Mouse (Mus musculus): ENCODE results near the gene Srgap3.

The Srgap3 gene

GRCm38 (mm10) chr6:112912552-112912951 lies 34.5 kb downstream of the Srgap3 start:
- DNase-seq (ENCODE audit: low spot score in 2 of 2), result no peak

- no peak for DNase-seq (ENCODE audit: low spot score in 2 of 2)
Measured at GRCm38 (mm10) chr6:112909711-112910110, 37.4 kb downstream of the Srgap3 start.

DNA sequence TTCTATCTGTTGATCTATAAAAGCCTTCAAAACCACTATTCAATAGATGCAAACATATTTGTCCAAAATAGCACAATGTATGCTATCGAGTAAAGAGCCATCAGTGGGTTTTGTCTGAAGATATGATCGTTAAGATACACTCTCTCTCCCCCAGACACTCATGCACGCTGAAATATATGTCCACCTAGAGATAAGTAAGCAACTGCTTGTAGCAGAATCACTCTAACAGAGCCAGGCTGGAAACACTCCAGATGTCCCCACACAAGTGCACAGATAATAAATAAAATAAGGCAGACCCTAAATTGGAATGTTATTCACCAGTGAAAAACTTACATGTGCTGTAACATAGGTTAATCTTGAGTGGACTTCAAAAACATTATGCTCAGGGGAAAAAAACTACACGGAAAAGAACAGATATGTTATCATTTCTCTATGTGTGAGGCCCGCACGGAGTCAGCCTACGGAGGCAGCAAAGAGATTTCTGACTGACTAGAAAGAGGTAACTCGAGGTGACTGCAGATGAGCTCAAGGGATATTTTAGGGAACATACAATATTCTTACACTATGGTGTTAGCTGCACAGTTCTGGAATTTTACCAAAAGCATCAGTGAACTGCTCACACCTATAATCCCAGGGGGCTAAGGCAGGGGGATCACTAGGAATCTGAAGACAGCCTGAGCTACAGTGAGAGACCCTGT lies 39.0 kb downstream of the Srgap3 start:
- DNase-seq (ENCODE audit: low spot score in 2 of 2), result no peak

DNA sequence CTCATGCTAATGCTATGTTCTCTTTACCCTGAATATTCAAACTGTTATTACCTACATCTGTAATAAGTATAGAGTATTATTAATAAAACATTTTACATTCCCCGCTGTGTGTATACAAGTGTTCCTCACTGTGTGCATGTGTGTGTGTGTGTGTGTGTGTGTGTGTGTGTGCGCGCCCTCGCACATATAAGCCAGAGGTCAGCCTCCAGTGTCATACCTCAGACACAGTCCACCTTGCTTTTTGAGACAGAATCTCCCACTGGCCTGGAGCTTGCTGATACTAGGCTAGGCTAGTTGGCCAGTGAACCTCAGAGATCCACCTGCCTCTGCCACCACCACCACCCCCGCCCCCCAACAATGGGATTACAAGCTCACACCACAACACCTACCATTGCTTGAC lies 43.3 kb downstream of the Srgap3 start:
- no peak for DNase-seq (ENCODE audit: low spot score in 2 of 2)

DNA sequence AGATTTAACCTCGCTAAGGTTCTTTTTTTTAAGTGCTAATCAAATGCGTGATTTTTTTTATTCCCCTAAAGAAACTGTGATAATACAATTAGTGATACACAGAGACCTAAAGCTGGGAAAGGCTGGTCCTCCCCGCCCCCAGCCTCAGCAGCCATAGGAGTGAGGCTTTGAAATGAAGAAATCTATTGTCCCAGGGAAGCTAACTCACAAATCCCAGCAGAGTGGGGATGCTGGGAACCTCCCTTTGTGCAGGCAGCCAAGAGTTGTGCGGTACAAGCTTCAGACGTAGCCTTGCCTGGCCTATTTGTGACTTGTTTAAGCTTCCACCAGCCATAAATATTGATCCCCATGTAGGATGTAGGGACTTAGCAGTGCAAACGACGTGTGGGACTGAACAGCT lies 43.8 kb downstream of the Srgap3 start:
- DNase-seq (ENCODE audit: low spot score in 2 of 2), result no peak

DNA sequence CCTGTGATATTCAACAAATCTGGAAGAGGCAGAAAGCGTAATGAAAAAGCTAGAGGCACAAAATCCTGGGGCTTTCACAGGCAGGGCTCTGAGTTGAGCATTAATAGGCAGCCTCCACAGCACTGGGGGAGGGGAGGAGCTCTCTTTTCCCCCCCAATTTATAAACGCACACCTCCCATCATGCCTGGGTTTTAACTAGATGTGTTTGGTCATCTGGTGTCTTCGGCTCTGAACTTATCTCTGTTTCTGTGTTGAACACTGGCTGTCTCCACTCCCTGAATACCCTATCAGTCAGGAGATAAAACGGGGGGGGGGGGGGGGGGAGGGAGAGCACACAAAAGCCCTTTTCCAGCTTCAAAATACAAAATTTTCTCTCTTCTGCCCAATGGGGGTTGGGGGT lies 44.3 kb downstream of the Srgap3 start:
- DNase-seq (ENCODE audit: low spot score in 2 of 2), result no peak

DNA sequence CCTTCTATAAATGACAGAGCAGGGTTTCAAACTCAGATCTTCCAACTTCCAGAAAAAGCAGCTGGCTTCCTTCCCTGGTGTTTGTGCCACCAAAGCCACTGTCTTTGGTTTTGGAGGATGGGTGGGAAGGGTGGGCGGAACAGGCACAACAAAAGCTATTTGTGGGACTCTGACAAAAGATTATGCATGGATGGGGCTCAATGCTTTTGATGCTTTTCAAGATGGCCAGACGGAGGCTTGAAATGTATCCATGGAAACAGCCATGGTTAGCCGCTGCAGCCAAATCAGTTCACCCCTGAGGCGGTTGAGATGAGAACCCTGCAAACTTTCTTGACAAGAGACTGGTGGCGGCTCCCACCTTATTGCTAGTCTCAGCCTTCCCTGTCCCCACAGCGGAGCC lies 46.8 kb downstream of the Srgap3 start:
- DNase-seq (ENCODE audit: low spot score in 2 of 2), result no peak

- DNase-seq (ENCODE audit: low spot score in 2 of 2), result no peak
Measured at GRCm38 (mm10) chr6:112899711-112900110, 47.4 kb downstream of the Srgap3 start.

- DNase-seq (ENCODE audit: low spot score in 2 of 2), result no peak
Measured at GRCm38 (mm10) chr6:112899276-112899675, 47.8 kb downstream of the Srgap3 start.

DNA sequence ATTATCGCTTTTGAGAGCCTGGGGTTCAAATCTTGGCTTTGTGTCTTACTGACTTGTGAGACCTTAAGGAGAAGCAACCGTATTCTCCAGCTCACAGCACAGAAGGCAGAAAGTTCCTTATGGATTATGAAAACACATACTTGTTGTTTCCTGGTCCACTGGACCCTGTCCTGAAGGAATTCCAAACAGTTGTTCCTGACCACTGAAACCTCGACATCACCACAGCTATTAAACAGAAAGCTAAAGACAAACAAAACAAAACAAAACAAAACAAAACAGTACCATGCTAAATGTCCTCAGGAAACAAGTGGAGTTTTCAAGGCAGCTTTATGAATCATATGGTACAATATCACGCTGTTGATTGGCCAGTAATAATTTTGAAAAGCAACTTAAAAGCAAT lies 48.6 kb downstream of the Srgap3 start:
- DNase-seq (ENCODE audit: low spot score in 2 of 2), result no peak

DNA sequence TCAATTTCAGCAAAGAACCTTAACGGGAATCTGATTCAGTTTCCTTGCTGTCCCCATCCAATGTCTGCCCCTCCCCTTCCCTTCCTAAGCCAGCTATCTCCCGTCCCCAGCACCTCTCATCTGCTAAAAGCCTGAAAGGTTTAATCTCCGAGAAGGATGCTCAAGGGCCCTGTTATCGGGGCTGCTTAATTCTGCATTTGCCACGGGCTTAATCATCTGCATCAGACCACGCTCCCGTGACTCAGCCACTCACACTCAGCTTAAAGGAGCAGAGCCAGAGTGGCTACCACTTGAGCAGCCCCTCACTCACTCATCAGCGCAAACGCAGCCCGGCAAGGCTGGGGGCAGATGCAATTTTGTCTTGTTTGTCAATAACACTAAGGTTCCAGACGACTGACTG lies 50.7 kb downstream of the Srgap3 start:
- no peak for DNase-seq (ENCODE audit: low spot score in 2 of 2)

DNA sequence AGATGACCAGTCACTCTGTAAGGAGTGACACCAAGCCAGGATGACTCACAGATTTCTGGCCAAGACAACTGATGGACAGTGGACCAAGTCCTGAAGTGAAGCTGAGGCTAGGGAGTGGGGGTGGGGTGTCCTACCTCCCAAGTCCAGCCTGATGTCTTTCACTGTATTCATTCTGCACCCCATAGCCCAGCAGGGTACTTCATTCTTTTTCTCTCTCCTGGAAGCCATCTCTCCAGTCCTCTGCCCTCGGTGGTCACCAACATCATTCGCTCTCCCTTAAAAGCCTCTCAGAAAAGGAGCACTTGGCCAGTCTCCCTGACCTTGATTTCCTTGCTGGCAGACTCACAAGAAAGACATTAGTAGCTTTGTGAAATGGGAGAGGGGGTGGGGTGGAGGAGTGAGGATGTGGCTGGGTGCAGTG lies 56.7 kb downstream of the Srgap3 start:
- DNase-seq (ENCODE audit: low spot score in 2 of 2), result no peak

GRCm38 (mm10) chr6:112883588-112884135 lies 63.4 kb downstream of the Srgap3 start:
- DNase-seq (ENCODE audit: low spot score in 2 of 2), result no peak

GRCm38 (mm10) chr6:112880048-112880534 lies 67.0 kb downstream of the Srgap3 start:
- no peak for DNase-seq (ENCODE audit: low spot score in 2 of 2)

DNA sequence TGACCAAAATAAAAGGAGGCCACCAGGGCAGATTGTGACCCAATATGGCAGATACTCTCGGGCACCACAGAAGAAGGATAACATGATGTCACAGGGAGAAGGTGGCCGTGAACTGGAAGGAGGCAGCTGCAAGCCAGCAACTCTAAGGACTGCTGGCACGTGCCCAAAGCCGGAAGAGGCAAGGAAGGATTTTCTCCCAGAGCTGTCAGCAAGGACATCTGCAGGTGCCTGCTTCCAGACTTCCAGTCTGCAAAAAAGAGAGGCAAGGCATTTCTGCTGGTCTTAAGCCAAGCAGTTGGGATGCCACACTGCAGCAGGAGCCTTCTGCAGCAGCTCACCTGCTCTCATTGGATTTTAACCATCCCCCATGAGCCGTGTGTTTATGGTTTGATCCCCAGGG lies 67.9 kb downstream of the Srgap3 start:
- no peak for DNase-seq (ENCODE audit: low spot score in 2 of 2)

DNA sequence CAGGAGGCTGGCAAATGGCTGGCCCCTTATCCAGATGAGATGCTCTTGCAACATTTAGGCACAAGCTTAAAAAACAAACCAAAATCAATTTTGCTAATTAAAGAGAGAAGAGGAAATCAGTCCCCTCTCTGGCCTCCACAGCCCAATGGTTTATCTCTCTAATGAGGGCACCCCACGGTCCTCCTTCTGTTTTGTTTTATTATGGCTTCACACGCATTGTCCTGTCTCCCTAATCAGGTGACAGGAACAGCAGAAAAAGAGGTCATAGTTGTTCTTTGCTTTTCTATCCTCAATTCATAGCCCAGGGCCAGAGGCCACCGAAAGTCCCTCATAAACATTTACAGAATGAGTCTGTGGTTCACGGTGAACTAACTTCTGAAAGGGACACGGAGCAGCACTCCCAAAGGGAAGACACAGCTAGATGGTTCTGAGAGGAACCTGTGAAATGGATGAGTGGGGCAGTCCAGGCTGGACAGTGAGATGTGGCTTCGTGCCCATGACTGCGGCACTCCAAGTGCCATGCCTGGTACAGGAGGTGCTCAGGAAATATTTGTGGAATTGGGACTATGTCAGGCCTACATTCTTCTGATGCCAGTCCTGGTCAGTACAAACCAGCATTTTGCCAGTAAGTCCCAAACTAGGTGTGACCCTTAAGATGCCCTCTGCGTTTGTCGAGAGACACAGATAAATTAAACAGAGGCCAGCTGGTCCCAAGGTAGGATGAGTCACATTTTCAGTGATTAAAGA lies 73.8 kb downstream of the Srgap3 start:
- no peak for DNase-seq (ENCODE audit: low spot score in 2 of 2)

DNA sequence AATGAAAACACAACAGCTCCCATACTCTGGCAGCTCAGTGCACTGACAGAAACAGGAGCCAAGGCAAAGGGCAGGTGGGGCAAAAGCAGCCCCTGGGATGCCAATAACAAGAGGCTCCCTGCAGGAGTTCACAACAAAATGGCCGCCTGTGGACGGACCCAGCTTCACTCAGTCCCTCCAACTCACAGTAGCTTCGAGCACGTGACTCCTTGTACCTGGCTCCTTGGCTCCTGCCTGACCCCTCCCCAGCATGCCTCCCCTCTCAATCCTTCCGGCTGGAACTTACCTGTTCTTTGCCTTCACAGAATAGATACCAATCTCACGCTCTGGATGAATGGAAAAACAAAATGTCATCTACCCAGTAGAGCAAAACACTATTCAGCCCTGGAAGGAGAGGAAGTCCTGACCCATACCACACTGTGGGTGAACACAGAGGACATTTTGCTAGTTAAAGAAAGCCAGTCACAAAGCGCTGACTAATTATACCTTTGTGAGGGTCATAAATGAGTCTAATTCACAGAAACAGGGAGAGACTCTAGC lies 75.8 kb downstream of the Srgap3 start:
- no peak for DNase-seq (ENCODE audit: low spot score in 2 of 2)

DNA sequence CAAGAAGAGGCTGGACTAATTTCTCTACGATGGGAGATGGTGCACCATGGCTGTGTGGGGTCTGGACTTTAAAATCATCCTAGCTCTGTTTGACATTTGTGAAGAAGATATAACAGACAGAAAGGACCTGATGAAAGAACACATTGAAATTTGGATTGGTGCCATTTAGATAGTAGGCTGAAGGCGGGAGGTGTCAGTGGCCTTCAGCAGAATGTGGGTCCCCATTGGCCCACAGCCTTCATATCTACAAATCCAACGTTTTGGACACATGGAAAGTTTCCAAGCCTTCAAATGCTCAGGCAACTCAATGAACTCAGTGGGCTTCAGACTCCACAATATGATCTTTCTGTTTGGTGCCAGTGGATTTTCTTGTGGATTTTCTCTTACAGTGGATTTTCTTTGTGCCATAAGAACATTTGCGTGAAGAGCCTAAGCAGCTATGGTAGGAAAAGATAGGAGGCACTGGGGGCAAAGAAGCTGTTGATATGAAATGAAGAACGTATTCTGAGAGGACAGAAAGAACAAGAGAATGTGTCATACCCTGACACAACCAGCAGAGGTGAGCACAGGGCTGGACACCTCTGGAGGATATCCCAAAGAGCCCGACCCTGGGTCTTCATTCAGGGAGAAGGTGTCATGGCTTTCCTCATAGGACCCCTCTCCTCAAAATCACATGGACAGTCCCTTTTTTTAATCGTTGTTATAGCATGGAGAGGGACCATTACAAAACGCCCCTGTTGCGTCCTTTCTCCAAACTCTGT lies 78.7 kb downstream of the Srgap3 start:
- no peak for DNase-seq (ENCODE audit: low spot score in 2 of 2)

GRCm38 (mm10) chr6:112866096-112866495 lies 81.0 kb downstream of the Srgap3 start:
- no peak for DNase-seq (ENCODE audit: low spot score in 2 of 2)

DNA sequence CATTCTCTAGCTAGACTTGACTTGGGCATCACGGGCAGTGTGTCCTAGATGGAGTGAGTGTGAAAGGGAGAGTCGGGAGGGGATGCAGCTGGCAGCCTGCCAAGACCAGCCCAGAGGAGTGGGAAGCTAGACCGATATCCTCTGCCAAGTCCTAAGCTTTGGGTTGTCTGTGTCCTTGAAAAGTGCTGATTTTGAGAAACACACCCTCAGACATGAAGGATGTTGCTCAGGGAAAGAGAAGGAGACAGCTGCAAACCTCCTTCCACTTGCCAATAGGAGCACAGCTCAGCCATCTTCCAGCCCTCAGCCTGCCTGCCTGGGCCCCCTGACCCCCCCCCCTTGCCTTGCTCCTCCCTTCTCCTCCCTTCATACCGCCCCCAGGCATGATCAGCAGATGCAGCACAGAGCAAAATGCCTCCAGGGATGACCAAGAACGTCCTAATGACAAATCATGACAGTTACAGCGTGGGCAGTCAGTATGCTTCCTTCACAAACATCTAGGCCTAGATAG lies 82.0 kb downstream of the Srgap3 start:
- no peak for DNase-seq (ENCODE audit: low spot score in 2 of 2)

DNA sequence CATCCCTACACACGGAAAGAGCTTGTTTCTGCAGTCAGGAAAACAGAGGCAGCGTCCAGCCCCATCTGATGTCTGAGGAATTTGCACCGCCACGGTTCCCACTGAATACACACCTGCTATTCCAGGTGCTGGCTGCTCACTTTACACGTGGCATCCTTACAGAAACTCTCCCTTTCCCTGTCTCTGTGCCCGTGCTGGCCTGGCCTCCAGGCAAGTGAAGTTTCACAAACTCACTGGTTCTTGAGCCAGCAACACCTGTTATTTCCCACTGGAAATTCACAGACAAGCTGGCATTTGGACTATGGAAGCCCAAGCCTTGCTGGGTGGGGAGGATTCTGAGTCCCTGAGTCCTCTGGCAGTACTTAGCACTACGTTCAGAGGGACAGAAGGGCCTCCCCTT lies 84.6 kb downstream of the Srgap3 start:
- no peak for DNase-seq (ENCODE audit: low spot score in 2 of 2)

Data from spleen, postnatal 36 days (tissue).